Mouse (Mus musculus) thymus, adult 2 months (tissue): ENCODE measurements around the gene Cux2. TPM values are rescaled to one million over a fixed set of nuclear protein-coding genes. Genes with fewer than 3 reads are reported as not detected.

Source experiments
- DNase-seq: peaks from one replicate; pipeline ENCODE4 v3.0.0; 2021
- H3K27ac ChIP-seq: fragments of 200-500 bp; 2 replicates; pipeline ENCODE4 v1.5.1; 2012; ENCODE audit warnings: low read length, control low read depth; ENCODE audit not compliant: control insufficient read depth, insufficient read depth
- H3K27me3 ChIP-seq: fragments of 200-500 bp; 2 replicates; pipeline ENCODE4 v1.6.1; 2012; ENCODE audit warnings: mild to moderate bottlenecking, low read length, moderate library complexity, mixed read lengths; ENCODE audit not compliant: control insufficient read depth, insufficient read depth
- H3K36me3 ChIP-seq: fragments of 200-500 bp; 2 replicates; pipeline ENCODE4 v1.6.1; 2012; ENCODE audit warnings: mild to moderate bottlenecking, low read length, moderate library complexity; ENCODE audit not compliant: control insufficient read depth, insufficient read depth
- H3K4me1 ChIP-seq: fragments of 200-500 bp; replicated peaks from 2 replicates; pipeline ENCODE4 v1.6.1; 2012; ENCODE audit warnings: low read length; ENCODE audit not compliant: control insufficient read depth, insufficient read depth
- H3K4me3 ChIP-seq: fragments of 200-500 bp; 2 replicates; pipeline ENCODE4 v1.5.1; 2012; ENCODE audit warnings: mild to moderate bottlenecking, low read length, control low read depth, moderate library complexity; ENCODE audit not compliant: control insufficient read depth, insufficient read depth
- CTCF ChIP-seq: fragments of 200-500 bp; IDR thresholded peaks from 2 replicates; pipeline ENCODE4 v1.5.1; 2012; ENCODE audit warnings: mild to moderate bottlenecking, control low read depth, low read length, moderate library complexity, borderline replicate concordance; ENCODE audit not compliant: control insufficient read depth, poor library complexity, insufficient read depth; ENCODE audit errors: extremely low read depth
- POLR2A ChIP-seq: fragments of 200-500 bp; IDR thresholded peaks from 2 replicates; pipeline ENCODE4 v1.6.1; 2012; ENCODE audit warnings: mild to moderate bottlenecking, low read length, control low read depth, moderate library complexity; ENCODE audit not compliant: control insufficient read depth, poor library complexity, insufficient read depth; ENCODE audit errors: extremely low read depth
- WGBS: fragments of 180-500 bp; shearing (Covaris S2); methylation state at CpG from one replicate; pipeline ENCODE4 v1.1.7; 2018; 5-methylcytosine and 5-hydroxymethylcytosine counted together
- polyA plus RNA-seq: library from polyadenylated mRNA; depleted of rRNA; stranded (reverse); fragments of >200 nt; gene quantifications from 2 replicates; pipeline ENCODE4 v1.2.3, GENCODE M21; 2012

Gene Cux2
- polyA plus RNA-seq, 1 experiment: 0.75 TPM

DNA sequence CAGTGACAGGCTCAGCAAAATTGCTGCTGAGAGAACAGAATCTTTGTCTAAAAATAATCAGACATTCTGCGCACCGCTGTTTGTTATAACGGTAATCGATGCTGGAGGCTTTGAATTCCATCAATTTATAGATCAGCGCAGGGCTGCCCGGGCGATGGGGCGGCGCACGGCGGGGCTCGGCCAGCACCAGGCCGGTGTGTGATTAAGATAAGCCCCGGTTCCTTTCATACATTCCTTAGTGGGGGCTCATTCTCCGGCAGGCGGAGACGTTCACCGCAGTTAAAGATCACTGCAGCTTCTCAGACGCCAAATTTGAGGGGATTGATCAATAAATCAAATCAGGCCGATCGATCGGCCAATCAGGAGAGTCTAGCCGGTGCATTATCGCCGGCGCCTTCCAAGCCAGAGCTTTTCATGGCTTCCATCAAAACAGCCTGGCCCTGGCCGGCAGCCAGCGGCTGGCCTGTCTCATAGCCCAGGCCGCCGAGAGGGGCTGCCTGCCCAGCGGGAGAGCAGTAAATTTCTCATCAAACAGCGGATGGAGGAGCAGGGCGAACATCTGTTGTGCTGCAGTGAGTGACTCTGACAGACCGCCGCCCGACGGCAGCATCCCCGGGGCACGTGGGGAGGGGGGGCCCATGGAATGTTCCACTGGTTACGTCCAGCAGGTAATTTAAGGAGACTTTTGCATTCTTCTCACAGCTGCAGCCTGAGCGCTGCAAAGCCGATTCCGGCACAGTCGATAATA lies 101.4 kb downstream of the Cux2 start:
- Histone ChIP-seq H3K4me3 (no peak overlapping the region), H3K4me1 (peaks cover 5% of the 10 kb centered on the region), H3K27me3 (peaks cover 5% of the 10 kb centered on the region; the same call in 1 of the 2 replicates), H3K27ac (no peak overlapping the region), H3K36me3 (no peaks in the 10 kb centered on the region)
- DNase-seq: no peak
- TF ChIP-seq POLR2A: no peak
- no peak for TF ChIP-seq CTCF
- 17% methylated on average over 44 of the region's 44 CpGs for WGBS

DNA sequence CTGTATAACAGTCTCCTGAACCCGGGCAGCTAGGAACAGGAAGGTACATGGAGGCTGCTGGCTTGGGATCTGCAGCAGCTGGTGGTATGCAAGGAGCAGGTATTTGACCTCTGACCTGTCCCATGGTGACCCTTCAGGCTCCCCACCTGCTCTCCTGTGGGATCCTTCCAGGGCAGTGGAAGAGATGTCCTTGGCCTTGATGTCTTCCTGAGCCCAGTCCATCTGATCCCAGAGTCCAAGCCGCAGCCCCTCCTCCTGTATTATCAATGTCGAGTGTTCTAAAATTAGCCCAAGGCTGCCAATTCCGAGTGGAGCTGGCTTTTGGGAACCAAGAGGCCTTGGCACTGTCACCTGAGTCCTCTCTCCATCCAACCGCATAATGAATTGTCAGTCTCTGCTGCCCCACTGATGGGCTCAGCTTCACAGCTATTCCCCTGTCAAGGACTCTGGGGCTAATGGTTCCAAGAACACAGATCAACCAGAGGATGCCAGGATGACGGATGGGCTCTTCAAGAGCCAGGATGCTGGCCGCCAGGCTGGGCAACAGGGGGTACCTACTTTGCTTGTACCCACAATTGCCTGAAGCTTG lies 103.2 kb downstream of the Cux2 start:
- no peak for DNase-seq
- H3K27ac ChIP-seq: no peak overlapping the region
- peaks cover 5% of the 10 kb centered on the region; the same call in 1 of the 2 replicates for H3K27me3 ChIP-seq
- TF ChIP-seq CTCF (no peak), POLR2A (no peak)
- peaks cover 5% of the 10 kb centered on the region for H3K4me1 ChIP-seq
- H3K4me3 ChIP-seq: no peak overlapping the region
- 84% methylated on average over 7 of the region's 7 CpGs for WGBS
- no peaks in the 10 kb centered on the region for H3K36me3 ChIP-seq

DNA sequence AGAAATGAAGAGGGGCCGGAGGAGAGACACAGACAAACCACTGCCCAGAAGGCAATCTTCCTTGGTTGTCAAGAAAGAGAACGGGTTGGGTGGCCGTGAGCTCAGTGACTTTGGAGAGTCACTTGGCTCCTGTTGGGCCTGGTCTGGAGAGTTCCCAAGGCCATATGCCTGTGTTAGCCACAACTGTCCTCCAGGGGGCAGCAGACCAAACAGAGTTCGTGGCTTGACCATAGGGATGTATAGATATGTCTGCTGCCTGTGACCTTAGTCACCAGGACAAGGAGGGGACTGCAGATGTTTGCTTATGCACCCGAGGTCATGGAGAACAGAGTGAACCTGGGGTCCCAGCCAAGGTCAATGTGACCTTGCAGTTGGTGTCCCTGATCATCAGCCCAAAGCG lies 104.1 kb downstream of the Cux2 start:
- H3K27ac ChIP-seq: no peak overlapping the region
- no peak overlapping the region for H3K4me3 ChIP-seq
- WGBS: 63% methylated on average over 6 of the region's 6 CpGs
- peaks cover 5% of the 10 kb centered on the region for H3K4me1 ChIP-seq
- DNase-seq: peak; percentile 37
- H3K36me3 ChIP-seq: no peaks in the 10 kb centered on the region
- H3K27me3 ChIP-seq: peaks cover 5% of the 10 kb centered on the region; the same call in 1 of the 2 replicates
- TF ChIP-seq POLR2A: no peak
- peak; percentile 43; the same call in 1 of the 2 replicates for TF ChIP-seq CTCF

DNA sequence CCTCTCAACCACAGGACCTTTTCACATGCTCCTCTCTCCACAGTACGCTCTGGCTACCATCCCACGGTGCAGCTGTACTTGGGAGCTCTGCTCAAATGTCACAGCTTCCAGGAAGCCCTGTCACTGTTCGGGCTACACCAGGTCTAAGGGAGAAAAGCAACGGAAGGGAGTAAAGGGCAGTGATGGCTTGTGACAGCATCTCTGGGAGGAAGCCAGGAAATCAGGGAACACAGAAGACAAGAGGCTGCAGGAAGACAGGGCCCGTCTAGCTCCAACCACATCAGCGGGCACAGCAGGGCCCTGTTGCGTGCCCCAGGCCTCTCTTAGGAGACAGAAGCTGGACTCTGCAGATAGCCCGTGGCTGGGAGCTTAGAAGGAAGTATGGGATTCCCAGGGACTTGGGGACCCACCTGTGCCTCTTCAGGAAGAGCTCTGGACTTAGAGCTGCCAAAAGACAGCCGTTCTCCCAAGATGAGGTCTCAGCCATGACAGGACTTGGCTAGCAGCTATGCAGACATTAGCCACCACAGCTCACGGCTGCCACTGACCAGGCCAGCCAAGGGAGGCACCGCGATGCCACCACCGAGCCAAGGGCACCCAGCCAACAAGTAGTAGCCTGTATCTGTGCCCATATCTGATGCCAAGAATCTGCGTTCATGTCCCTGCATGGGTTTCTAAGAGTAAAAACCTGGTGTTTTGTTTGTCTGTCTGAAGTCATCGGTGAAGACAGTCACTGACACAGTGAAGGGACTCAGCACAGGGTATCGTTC lies 105.7 kb downstream of the Cux2 start:
- Histone ChIP-seq H3K27ac (no peak overlapping the region), H3K4me3 (no peak overlapping the region), H3K36me3 (no peaks in the 10 kb centered on the region), H3K4me1 (peaks cover 5% of the 10 kb centered on the region), H3K27me3 (peaks cover 5% of the 10 kb centered on the region; the same call in 1 of the 2 replicates)
- no peak for DNase-seq
- 91% methylated on average over 16 of the region's 16 CpGs for WGBS
- TF ChIP-seq POLR2A (no peak), CTCF (no peak)

DNA sequence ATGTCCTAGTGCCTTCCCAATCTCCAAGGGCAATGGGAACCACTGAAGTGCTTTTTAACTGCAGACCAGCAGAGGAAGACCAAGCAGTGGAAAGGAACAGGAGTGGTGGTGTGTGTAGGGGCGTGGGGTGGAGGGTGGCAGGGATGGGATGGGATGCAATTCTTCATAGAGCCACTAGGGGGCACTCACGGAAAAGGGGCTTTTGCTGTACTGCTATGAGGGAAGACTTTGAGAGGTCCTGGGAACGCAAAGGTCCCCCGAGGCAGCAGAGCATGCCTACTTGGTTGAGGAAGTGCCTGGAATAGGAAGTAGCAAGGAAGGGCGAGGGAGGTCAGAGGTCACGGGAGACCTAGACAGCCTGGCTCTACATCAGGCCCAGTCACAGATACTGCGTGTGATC lies 106.4 kb downstream of the Cux2 start:
- Histone ChIP-seq H3K27ac (no peak overlapping the region), H3K36me3 (no peaks in the 10 kb centered on the region), H3K4me3 (no peak overlapping the region), H3K27me3 (peaks cover under 1% of the 10 kb centered on the region; the same call in 1 of the 2 replicates), H3K4me1 (peaks cover 5% of the 10 kb centered on the region)
- TF ChIP-seq POLR2A: no peak
- TF ChIP-seq CTCF: peak; percentile 80; the same call in 1 of the 2 replicates
- 41% methylated on average over 7 of the region's 7 CpGs for WGBS
- DNase-seq: peak; percentile 17

DNA sequence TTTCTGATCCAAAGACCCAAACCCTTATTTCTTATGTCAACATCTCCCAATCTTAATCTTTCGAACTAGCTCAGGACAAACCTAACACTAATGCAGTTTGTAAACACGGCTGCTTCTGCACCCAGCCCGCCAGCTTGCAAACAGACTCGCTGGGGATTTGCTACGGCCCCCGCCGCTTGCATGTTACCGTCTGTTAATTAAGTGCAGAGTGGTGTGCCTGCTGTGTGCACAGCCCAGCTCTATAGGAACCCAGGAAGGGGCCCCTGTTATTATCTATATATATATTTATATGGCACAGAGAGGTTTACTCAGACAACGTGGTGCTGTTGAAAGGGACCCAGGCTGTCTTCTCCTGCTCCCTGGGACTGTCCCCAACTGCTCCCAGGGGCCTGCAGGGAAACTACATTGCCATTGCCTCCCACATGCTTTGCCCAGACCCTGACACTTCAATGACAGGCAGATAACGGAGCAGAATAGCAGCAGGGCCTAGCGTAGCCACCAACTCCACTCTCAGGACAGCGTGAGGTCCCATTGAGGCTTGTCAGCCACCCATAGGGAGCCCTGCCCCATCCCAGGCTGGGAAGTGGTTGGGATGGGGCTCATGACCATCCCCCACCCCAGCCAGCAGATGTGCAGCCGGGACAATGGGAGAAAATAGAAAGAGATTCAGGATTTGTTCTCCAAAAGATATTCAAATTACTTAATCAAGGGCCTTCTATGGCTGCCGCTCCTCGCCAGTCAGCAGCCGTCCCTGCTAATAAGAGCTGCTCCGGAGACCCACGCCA lies 111.6 kb downstream of the Cux2 start:
- DNase-seq: no peak
- no peak overlapping the region for H3K27ac ChIP-seq
- H3K27me3 ChIP-seq: no peaks in the 10 kb centered on the region
- WGBS: 85% methylated on average over 18 of the region's 18 CpGs
- TF ChIP-seq CTCF (no peak), POLR2A (no peak)
- H3K36me3 ChIP-seq: no peaks in the 10 kb centered on the region
- H3K4me1 ChIP-seq: no peaks in the 10 kb centered on the region
- H3K4me3 ChIP-seq: no peak overlapping the region

DNA sequence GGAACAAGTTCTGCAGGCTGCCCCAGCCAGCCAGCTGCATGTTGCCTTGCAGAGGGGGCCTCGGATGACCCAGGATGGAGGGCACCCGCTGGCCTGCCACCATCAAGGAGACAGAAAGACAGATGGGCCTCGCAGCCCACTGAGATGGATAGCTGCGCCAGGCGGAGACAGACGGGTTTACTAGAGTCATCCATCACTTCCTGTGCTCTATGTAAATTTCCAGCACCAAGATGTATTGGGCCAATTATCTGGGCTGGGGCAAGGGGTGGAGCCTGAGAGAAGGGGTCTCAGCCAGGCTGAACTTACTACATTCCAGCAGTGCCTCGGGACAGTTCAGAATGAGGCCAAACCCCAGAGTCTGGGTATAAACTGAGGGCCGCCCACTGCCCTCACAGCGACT lies 119.6 kb downstream of the Cux2 start:
- 59% methylated on average over 9 of the region's 9 CpGs for WGBS
- no peaks in the 10 kb centered on the region for H3K36me3 ChIP-seq
- no peaks in the 10 kb centered on the region for H3K4me1 ChIP-seq
- no peak for TF ChIP-seq CTCF
- TF ChIP-seq POLR2A: no peak
- H3K4me3 ChIP-seq: no peak overlapping the region
- no peaks in the 10 kb centered on the region; the same call in 1 of the 2 replicates for H3K27me3 ChIP-seq
- H3K27ac ChIP-seq: no peak overlapping the region
- DNase-seq: no peak
